Mouse (Mus musculus) thymus, postnatal 4 days (tissue): ENCODE measurements around the gene Setd1a.

ENCODE experiments used
- DNase-seq: peaks from one replicate; pipeline ENCODE4 v3.0.0; 2021

Setd1a gene

DNA sequence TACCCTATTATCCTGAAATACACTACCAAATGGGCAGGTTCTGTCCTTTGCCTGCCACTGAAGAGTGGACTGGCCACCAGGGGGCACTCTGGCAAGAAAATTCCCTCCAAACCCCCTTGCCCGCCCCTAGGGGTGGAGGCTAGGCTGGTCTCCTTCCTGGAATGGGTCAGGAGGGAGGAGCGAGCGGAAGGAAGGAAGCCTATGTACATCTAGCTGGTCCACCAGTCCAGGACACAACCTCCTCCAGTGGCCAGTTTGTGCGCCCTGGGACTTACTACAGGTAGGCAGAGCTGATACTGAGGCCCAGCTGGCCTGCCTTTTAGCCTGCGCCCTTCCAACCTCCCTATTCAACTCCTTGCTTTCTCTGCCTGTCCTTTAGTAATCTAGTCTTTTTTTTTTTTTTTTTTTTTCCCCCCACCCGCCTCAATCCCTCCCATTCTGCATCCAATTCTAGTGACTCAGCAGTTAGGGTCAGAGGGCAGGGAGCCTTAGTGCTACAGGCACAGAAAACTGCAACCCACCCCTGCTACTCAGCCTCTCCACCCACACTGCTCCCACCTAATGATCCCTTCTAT, 24.1 kb downstream of the Setd1a start, which contains the start of gene Hsd3b7:
Gene Hsd3b7 (plus strand): TSS at position 170 of the 575 bp plus-strand sequence.
- peak; percentile 88 for DNase-seq

DNA sequence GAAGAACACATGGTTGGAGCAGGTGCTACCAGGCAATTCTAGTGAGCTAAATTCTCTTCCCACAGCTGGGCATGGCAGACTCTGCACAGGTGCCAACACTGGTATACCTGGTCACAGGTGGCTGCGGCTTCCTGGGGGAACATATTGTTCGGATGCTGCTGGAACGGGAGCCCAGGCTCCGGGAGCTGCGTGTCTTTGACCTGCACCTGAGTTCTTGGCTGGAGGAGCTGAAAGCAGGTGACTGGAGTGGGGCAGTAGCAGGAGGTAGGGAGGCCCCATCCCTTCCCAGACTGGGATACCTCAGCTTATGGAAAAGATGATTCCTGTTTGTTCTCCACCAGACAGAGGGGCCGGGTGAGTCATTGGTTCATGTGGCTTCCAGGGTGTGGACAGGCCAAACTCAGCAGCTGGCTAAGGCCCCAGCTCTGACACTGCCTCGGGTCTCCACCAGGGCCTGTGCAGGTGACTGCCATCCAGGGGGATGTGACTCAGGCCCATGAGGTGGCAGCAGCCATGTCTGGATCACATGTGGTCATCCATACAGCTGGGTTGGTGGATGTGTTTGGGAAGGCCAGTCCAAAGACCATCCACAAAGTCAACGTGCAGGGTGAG, 24.6 kb downstream of the Setd1a start:
- DNase-seq, result no peak

GRCm38 (mm10) chr7:127802313-127802712, 25.8 kb downstream of the Setd1a start:
- no peak for DNase-seq

DNA sequence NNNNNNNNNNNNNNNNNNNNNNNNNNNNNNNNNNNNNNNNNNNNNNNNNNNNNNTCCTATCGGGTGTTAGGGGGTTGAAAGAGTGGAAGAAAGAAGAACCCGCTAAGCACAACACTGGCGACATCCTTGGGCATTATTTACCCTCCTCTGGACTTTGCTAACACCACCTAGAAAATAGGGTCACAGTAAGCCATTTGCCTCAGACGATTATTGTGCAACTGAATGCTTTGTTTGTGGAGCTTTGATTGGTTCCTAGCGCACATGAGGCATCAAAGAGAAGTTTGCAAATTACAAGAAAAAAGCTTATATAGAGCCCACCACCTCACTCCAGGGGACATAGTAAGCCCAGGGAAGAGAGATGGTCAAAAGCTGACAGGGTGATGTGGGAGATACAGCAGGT, 32.4 kb downstream of the Setd1a start:
- no peak for DNase-seq

GRCm38 (mm10) chr7:127809846-127810245, 33.4 kb downstream of the Setd1a start:
- DNase-seq, result no peak

DNA sequence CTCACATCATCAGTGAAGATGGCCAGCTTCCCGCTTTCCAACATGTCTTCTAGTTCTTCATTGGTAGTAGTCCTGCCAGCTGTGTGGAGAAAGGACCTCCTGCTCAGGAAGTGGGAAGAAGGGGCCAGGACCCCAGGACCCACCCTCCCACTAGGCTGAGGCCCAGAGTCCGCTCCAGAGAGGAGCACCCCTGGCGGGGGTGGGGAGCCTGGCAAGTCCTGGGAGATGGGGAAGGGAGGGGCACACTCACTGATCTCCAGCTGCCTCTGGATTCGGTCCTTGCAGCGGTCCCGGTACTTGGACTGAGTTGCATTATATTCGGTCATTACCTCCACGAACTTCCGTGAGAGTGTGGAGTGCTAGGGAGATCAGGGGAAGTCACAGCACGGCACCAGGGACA, 34.2 kb downstream of the Setd1a start:
- DNase-seq, result no peak

DNA sequence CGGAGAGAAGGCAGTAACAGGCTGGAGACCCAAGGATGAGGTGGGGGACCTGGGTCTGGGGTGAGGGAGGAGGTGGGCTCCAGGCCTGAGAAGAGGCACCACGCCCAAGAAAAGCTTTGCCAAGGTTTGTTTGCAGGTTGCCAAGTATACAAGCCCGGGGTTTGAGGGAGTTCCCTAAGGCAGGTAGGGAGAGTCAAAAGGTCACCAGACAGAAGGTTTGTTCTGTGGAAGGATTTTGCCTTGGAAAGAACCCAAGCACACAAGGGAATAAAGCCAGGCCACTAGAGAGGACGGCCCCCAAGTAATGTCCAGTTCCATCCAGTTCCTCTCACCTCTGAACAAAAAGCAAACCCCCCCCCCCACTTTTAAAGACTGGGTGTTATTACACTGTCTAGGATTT, 34.8 kb downstream of the Setd1a start:
- no peak for DNase-seq

GRCm38 (mm10) chr7:127812292-127812691, 35.8 kb downstream of the Setd1a start:
- DNase-seq, result no peak

DNA sequence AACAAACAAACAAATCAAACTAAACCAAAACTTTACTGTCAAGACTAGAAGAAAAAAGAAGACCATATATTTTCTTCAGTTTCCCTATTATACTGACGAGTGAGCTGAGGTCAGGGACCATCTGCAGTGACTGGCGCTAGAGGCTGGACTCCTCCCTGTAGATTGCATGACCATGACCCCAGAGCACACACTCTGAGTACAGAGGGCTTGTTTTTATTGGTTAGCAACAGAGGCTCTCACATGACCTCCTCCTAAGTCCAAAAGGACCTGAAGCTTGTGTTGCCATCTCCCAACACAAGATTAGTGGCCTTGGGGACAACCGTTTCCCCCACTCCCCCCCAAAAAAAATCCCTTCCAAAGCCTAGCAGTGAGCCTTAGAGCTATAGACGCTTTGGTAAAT, 37.4 kb downstream of the Setd1a start:
- DNase-seq, result no peak

- no peak for DNase-seq
Observed at GRCm38 (mm10) chr7:127814241-127814921, 37.9 kb downstream of the Setd1a start.

GRCm38 (mm10) chr7:127815116-127815665, 38.7 kb downstream of the Setd1a start:
- DNase-seq, result no peak

DNA sequence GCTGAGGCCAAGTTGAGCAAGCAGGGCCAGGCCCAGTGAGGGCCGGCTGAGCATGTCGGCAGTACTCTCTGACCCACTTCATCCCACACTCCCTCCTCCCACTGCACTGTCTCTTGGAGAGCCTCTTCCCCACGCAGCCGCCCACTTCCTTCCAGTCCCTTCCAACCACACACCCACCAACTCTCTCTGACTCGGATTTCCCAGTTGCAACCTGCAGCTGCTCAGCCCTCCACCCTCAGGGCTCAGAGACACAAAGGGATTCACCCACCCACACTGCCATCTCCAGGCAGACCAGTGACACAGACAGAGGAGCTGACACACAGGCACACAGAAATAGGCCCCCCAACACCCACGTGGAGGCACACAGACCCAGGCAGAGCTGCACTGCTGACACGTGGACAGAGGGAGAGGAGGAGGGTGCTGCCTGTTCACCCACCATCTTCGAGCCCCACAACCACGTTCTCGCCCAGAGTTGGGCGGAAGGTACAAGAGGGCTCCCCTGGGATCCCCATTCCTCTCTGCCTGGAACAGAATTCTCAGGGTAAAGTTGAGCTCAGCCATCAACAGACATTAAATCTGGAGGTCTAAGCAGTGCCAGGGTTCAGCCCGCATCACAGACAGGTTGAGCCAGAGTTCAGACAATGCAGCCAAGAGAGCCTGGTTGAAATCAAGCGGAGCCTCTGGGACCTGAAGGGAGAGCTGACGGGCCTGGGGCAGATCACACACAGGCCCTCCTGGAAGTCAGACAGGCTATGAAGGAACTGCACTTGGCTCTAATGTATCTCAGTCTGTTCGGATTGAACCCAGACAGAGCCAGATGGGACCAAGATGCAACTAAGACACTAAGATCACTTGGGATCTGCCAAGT, 39.7 kb downstream of the Setd1a start:
- peak; percentile 77 for DNase-seq

- DNase-seq, result no peak
Observed at GRCm38 (mm10) chr7:127817053-127817452, 40.6 kb downstream of the Setd1a start.

- no peak for DNase-seq
Observed at GRCm38 (mm10) chr7:127817776-127818175, 41.3 kb downstream of the Setd1a start.

DNA sequence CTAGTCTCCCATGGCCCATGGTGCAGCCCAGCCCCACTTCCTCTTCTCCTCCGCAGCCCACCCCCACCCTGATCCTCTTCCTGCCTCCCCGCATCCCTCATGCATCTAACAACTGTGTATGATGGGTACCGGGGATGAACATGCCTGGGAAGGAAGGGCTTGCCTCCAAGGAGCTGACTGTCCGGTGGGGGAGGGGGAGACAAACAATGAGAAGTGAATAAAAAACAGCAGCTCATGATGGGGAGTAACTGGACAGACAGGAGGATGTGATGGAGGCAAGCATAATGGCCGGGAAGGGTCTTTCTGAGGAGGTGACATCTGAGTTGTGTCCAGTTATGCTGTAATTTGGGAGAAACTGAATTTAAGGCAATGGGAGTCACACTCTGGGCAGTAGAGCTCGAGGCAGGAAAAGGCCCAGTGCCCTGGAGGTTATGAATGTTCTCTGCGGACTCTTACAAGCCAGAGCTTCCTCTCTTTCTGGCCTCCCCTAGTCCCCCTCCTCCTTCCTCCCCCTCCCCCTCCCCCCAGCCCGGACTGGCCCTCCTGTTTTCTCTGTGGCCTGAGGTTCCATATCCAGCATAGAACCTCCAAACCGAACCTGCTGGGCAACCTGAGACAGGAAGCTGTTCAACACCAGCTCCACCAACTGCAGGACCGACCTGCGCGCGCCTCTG, 44.5 kb downstream of the Setd1a start:
- no peak for DNase-seq

DNA sequence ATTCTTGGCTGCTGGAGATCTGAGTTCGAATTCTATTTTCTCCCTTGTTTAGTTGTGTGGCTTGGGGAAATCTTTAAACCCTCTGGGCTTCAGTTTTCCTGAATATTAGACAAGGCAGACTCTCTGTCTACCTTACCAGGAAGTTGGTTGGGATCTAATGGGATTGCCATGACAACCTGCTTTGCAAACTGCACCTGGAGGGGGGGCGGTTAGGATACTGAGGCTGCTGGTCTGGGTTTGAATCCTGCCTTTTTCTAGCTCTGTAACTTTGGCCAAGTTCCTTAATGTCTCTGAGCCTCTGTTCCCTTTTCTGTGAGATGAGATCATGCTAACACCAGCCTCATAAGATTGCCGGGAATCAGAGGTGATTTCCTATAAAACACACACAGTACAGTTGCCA, 46.0 kb downstream of the Setd1a start:
- no peak for DNase-seq

- no peak for DNase-seq
Observed at GRCm38 (mm10) chr7:127823236-127824171, 47.0 kb downstream of the Setd1a start.

DNA sequence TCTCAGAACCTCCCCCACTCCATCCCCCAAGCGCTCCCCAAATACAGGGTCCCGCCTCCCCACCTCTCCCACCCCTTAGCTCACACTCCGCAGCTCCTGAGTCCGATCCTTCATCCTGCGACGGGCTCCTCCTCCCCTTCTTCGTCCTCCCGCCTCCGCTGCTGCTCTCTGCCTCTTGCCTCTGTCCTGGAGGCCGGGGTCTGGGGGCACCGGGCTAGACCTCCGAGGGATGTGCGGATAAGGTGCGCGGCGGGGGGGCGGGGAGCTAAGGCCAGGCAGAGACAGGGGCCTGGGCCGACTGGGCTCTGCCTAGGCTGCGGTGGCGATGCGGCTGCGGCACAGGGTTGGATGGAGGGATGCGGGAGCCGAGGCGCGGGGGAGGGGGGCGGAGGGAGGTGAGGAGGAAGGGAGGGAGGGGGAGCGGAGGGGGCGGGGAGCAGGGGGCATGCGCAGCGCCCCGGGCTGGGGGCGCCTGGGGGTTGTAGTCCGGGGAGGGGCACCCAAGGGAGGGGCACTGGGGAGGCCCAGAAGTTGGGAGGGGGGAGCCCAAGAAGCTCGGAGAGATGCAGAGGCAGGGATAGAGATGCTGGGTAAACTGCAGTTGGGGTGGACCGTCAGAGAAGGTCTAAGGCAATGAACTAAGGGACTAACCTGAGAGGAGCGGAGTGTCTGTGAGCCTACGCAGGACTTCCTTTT, 47.9 kb downstream of the Setd1a start, which contains the start of the genes Stx4a and Stx1b:
Gene Stx4a (plus strand): TSS at position 119 of the 696 bp plus-strand sequence.
Gene Stx1b (minus strand): TSS at position 374 of the 696 bp plus-strand sequence.
- peak; percentile 55 for DNase-seq

- DNase-seq, result no peak
Observed at GRCm38 (mm10) chr7:127835550-127835949, 59.1 kb downstream of the Setd1a start.

DNA sequence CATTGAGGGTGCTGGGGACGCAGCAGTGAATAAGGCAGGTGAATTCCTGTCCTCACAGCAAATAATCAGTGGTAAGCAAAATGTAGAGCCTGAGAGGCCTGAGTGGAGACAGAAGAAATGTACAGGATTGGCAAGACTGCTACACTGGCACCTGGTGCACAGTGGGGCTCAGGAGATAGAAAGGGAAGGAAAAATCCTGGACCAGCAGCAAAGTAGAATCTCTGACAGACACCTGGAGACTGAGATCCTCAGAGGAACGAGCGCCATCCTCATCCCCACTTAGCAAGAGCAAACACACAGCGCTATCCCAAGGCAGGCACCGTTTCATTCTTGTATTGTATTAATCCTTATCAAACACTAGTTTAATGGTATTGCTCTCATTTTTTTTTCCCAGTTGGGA, 61.0 kb downstream of the Setd1a start:
- DNase-seq, result no peak
